Mouse (Mus musculus) thymus, postnatal 4 days (tissue): ENCODE measurements around the gene Dock6.

Experiments used
- DNase-seq: peaks from one replicate; pipeline ENCODE4 v3.0.0; 2021

Gene Dock6

GRCm38 (mm10) chr9:21845381-21846080 lies 6.9 kb downstream of the Dock6 start:
- DNase-seq = peak; percentile 61

- DNase-seq = no peak
Measured at GRCm38 (mm10) chr9:21843086-21843485, 9.3 kb downstream of the Dock6 start.

GRCm38 (mm10) chr9:21842391-21842790 lies 10.0 kb downstream of the Dock6 start:
- no peak for DNase-seq

- DNase-seq = no peak
Measured at GRCm38 (mm10) chr9:21841340-21841739, 11.1 kb downstream of the Dock6 start.

- peak; percentile 74 for DNase-seq
Measured at GRCm38 (mm10) chr9:21840115-21840787, 12.2 kb downstream of the Dock6 start.

GRCm38 (mm10) chr9:21837690-21838089 lies 14.7 kb downstream of the Dock6 start:
- no peak for DNase-seq

- DNase-seq = no peak
Measured at GRCm38 (mm10) chr9:21835258-21835912, 17.1 kb downstream of the Dock6 start, which contains the start of gene Angptl8. Gene Angptl8, plus strand, starts transcription at chr9:21835510.

GRCm38 (mm10) chr9:21831558-21832240 lies 20.7 kb downstream of the Dock6 start:
- no peak for DNase-seq

GRCm38 (mm10) chr9:21830936-21831335 lies 21.5 kb downstream of the Dock6 start:
- DNase-seq = no peak

- no peak for DNase-seq
Measured at GRCm38 (mm10) chr9:21830461-21830850, 22.0 kb downstream of the Dock6 start.

GRCm38 (mm10) chr9:21829834-21830460 lies 22.5 kb downstream of the Dock6 start:
- DNase-seq = no peak

- DNase-seq = no peak
Measured at GRCm38 (mm10) chr9:21824366-21824765, 28.1 kb downstream of the Dock6 start.

GRCm38 (mm10) chr9:21823957-21824356 lies 28.5 kb downstream of the Dock6 start:
- no peak for DNase-seq

GRCm38 (mm10) chr9:21822686-21823085 lies 29.7 kb downstream of the Dock6 start:
- no peak for DNase-seq

- DNase-seq = no peak
Measured at GRCm38 (mm10) chr9:21820183-21820582, 32.3 kb downstream of the Dock6 start.

- no peak for DNase-seq
Measured at GRCm38 (mm10) chr9:21819181-21819729, 33.2 kb downstream of the Dock6 start.

- DNase-seq = no peak
Measured at GRCm38 (mm10) chr9:21818561-21818960, 33.9 kb downstream of the Dock6 start.

- no peak for DNase-seq
Measured at GRCm38 (mm10) chr9:21818125-21818524, 34.3 kb downstream of the Dock6 start.

GRCm38 (mm10) chr9:21816716-21817305 lies 35.6 kb downstream of the Dock6 start:
- no peak for DNase-seq

GRCm38 (mm10) chr9:21811170-21811569 lies 41.3 kb downstream of the Dock6 start:
- no peak for DNase-seq

- DNase-seq = peak; percentile 63
Measured at GRCm38 (mm10) chr9:21808561-21808960, 43.9 kb downstream of the Dock6 start.

GRCm38 (mm10) chr9:21806976-21807375 lies 45.5 kb downstream of the Dock6 start:
- no peak for DNase-seq
